Mouse (Mus musculus) left cerebral cortex, postnatal 4 days (tissue): ENCODE results near the gene Uchl5. TPM values are rescaled to one million over a fixed set of nuclear protein-coding genes. Genes with fewer than 3 reads are reported as not detected.

Experiments
- DNase-seq: peaks from one replicate; pipeline ENCODE4 v3.0.0-alpha.2; 2022
- intact Hi-C: fragments of 180-260 bp; cut with DNase I; formaldehyde crosslinking; loops from one replicate; pipeline ENCODE4 v1.15.1; 2025
- total RNA-seq, 2 experiments: library from RNA; stranded (reverse); gene quantifications; 2 replicates each; pipeline ENCODE4 v1.2.3; 2021

Gene Uchl5
- total RNA-seq, 2 experiments from 2014 or later, result 26.0 to 28.2 TPM

DNA sequence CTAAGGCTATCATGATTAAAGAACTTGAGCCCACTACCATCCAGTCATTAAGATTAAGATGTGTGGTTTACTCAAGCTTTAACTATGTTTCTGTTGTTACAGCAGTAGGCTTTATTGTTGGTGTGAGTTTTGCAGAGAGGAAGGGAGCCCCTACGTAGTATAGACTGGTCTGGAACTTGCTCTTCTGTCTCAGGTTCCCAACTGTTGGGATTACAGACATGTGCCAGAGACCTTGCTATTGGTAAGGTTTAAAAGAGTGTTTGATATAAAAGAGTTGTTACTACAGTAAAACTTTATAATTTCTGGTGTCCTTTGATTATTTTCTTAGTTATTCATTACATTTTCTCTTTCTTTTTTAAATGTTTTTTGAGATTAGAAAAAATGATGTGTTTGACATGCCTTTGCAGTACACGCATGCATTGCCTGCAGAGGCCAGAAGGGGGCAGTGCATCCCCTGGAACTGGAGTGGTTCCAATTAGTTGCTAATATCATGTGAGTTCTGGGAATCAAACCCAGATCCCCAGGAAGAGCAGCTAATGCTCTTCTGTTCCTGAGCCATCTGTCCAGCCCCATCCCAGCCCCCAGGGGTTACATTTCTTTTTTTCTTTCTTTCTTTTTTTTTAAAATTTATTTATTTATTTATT is 11.6 kb downstream of the Uchl5 start:
- intact Hi-C loops, result no loop called here
- DNase-seq, result peak; percentile 18

DNA sequence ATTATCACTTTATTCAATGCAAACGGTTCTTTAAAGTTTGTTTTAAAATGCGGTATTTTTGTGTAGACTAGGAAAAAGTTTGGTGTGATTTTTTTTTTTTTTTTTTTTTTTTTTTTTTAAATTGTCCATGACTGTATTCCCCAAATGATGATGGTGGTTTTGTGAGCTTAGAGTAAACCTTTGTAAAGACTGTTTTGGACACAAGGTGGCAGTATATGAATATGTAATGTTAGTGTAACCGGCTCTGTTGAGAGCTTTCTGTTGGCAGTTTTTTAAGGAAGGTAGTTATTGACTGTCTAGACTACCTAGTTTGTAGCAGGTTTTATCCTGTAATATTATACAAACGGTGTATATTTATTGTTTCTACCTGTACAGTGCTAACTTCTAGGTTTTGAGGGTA is 26.5 kb downstream of the Uchl5 start:
- DNase-seq, result no peak
- intact Hi-C loops, result loop anchor here (5.0 to 10.0 kb wide), 3 partner anchors 204 to 574 kb away; no protein-coding TSS in a partner anchor

DNA sequence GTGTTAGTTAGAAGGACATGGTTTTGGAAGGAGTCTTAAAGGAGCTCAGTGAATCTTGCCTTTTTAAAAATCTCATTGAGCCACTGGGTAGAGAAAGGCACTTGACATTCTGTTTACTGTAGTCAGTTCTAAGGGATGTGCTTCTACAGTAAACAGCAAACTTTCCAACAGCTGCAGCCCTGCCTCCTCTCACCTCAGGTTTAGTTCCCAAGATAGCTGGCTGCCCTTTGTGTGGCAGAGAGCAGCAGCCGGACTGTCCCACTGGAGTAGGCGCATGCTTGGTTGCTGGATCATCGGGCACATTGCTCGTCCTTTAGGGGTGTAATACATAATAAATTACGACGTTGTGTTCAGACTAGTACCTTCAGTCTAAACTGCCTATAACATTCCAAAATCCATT is 32.0 kb downstream of the Uchl5 start:
- intact Hi-C loops, result loop anchor here (10.0 kb wide), 1 partner anchor 376 kb away; no protein-coding TSS in a partner anchor

DNA sequence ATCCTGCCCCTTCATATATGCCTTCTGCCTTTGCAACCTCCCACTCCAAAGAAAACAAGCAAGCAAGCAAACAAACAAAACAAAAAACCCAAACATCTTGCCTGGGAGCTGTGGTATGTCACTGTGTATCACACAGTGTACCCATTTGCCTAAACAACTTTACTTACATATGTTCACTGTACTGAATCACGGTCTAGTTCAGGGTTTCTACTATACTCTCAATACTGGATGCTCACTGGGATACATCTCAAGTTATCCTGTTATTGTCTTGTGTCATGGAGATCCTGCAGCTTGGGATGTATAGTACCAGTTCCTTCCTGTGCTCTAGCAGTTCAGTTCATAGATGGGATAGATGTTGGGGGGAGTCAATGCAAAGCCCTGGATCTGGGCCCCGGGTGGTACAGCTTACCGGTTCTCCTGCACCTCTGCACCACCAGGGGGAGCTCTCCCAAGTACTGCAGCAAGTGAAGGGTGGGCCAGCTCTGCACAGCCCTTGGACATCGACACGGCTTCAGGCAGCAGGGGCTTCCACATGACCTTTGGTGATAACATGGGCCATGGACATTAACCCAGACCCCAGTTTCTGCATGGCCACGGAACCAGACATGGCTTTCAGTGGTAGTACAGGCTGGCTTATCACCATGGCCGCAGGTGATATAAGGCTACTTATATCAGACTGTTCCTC is 36.7 kb downstream of the Uchl5 start:
- peak; percentile 90 for DNase-seq
- intact Hi-C loops, result loop anchor here (5.0 kb wide), 1 partner anchor 188 kb away; the partner anchor contains the start of gene Rgs2

More for the DNA sequence above, 32.0 kb downstream of the Uchl5 start:
- DNase-seq, result no peak

DNA sequence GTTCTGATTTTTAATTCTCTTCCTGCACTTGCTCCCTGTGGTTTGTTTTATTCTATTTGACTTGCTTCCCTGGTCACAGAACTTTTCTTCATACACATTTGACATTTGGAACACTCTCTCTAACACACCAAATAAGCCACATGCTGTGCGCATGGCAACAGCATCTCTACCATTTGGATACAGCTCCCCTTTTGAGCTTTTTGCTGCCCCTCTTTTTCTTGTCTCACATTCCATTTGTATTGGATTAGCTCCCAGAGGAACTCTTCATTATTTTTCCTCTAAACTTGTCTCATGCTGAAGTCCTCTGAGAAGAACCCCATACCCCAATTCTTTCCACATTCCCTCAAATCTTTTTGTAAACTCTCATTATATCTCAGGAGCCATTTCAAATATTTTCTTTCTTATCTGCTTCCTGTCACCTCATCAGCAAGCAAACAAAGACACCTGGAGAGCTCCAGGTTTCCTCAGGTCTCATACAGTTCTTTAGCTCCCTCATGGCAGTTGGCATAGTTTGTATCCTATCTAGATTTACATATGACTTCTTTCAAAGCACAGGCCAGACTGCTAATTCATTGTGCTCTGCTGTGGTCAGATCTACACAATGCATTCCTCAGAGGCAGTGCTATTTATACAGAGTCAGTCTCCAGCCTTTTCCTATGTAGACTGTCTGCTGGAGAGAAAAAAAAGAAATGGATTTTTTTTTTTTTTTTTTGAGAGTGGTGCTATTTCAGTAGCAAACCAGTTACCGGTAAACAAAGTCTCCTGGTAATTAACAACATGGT is 43.2 kb downstream of the Uchl5 start:
- peak; percentile 39 for DNase-seq
- intact Hi-C loops, result no loop called here

DNA sequence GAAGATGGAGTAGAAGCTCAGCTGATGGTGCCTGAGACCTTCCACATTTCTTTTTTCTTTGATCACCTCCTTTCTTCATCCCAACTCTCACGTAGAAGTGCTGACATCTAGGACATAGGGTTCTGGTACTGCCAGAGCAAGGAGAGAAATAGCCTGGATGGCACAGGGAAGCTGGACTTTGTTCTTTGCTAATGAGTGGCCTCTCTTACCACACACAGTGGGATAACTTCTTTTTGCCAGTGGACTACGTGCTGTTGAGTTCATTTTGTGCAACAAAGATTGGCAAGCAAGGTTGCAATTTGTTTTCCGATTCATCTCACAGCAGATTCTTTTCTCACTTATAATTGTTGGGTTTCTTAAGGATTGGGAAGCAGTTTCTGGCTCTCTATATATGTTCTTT is 45.6 kb downstream of the Uchl5 start:
- DNase-seq, result no peak
- intact Hi-C loops, result no loop called here

DNA sequence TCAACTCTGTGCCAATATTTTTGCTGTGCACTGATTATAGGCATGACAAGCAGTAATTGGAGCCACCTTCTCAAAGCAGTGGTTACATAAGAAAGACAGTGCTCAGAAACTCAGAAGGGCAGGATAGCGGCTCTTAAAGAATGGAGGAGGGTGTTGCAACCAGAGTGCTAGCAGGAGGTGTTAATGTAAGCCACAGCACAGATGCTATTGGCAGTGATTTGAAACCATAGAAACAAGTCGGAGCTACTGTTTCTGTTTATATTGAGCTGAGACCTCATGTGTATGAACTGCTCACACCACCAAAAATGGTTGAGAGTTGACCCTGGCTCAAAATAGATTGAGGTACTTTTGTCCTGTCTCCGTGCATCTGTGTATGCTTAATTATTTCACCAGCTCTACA is 53.6 kb downstream of the Uchl5 start:
- no peak for DNase-seq
- intact Hi-C loops, result no loop called here

- no peak for DNase-seq
- intact Hi-C loops, result no loop called here
These were observed 59.5 kb downstream of the Uchl5 start for GRCm38 (mm10) chr1:143836363-143837182.

DNA sequence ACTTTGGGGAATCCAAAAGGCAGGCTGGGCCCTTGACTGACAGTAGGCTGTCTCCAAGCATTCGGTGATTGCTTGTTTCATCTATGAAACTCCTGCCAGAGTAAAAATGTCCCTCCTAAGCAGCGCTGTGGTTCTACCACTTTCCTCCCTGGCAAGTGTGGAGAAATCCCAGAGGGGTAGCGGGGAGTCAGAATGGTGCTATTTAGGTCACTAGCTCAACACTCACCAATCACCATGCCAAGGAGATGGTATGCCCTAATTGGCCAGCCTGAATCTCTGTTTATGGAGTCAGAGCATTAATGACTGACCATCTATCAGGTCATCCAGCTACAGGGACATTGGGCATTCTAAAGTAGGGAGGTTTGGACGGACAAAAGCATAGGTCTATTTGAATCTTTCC is 60.6 kb downstream of the Uchl5 start:
- intact Hi-C loops, result no loop called here
- no peak for DNase-seq

GRCm38 (mm10) chr1:143838896-143839410 is 61.9 kb downstream of the Uchl5 start:
- intact Hi-C loops, result no loop called here
- no peak for DNase-seq

DNA sequence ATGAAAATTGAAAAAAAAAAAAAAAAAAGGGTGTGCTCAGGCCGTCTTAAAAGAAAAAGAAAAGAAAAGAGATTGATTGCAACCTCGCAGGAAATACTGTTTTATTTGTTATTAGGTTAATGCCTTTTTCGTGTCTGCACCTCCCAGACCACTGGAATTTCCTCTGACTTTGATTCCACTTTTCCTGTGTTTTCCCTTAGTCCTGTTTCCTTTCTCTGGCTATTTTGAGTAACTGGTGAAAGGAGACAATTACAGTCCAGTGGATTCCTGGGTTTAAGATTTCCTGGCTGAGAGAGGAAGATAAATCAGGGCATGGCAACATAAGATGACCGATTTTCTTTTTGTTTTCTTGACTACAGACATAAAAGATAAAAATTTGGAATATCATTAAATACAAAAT is 75.3 kb downstream of the Uchl5 start:
- intact Hi-C loops, result no loop called here
- no peak for DNase-seq

- intact Hi-C loops, result no loop called here
- no peak for DNase-seq
These were observed 75.8 kb downstream of the Uchl5 start for GRCm38 (mm10) chr1:143852779-143853358.

DNA sequence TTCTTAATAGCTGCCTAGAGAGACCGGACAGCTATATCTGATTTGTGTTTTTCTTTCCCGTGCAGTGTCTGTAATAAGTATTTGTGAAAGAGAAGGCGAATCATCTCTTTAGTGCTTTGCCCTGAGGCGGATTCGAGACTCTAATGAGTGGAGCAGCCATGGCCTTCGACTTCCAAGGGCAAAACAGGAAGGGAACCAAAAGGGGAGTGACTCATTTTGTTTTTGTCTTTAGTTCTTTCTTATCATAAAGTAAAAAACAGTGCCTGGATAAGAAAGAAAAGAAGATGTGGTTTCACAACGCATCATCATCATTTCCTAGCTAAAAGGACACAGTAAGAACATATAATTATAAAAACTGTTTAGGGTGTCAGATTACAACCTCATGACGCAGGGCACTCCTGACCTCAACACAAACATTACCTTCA is 76.6 kb downstream of the Uchl5 start:
- DNase-seq, result no peak
- intact Hi-C loops, result no loop called here

- intact Hi-C loops, result no loop called here
- no peak for DNase-seq
These were observed 78.6 kb downstream of the Uchl5 start for GRCm38 (mm10) chr1:143855706-143856105.

Other genes starting within 250 kb of the Uchl5 start
- 10 to 100 TPM; 22.1 to 22.5 TPM for gene B3galt2, start 136.6 kb upstream of the Uchl5 start, total RNA-seq
- 10 to 100 TPM; 50.4 to 58.1 TPM for gene Cdc73, start 74.4 kb upstream of the Uchl5 start, total RNA-seq
- gene Glrx2, start 60.9 kb upstream of the Uchl5 start, total RNA-seq, result 100 to 1,000 TPM in 1 of 2 experiments, 10 to 100 TPM in 1; 93.4 to 104 TPM
- 10 to 100 TPM; 41.9 to 47.0 TPM for gene Trove2, start 204 bp upstream of the Uchl5 start, total RNA-seq
- 10 to 100 TPM; 45.0 to 48.4 TPM for gene Rgs2, start 226.9 kb downstream of the Uchl5 start, total RNA-seq